Mouse (Mus musculus) liver, adult 2 months (tissue): ENCODE measurements around the gene Hsd17b14. TPM values are rescaled to one million over a fixed set of nuclear protein-coding genes. Genes with fewer than 3 reads are reported as not detected.
A peak's percentile ranks its signal among the peaks of the same experiment; 100 is the strongest.

Experiments
- DNase-seq: peaks from one replicate; pipeline ENCODE4 v3.0.0-alpha.2; 2011; ENCODE audit warnings: low read depth, low spot score; ENCODE audit errors: extremely low read depth
- H3K27ac ChIP-seq: fragments of 200-500 bp; replicated peaks from 2 replicates; pipeline ENCODE4 v1.5.1; 2012; ENCODE audit warnings: low read depth, mild to moderate bottlenecking, control low read depth, inconsistent platforms, low read length; ENCODE audit not compliant: insufficient read depth
- H3K27me3 ChIP-seq: fragments of 200-500 bp; 2 replicates; pipeline ENCODE4 v1.6.1; 2012; ENCODE audit warnings: mild to moderate bottlenecking, moderate library complexity, low read length, inconsistent platforms; ENCODE audit not compliant: control insufficient read depth, insufficient read depth
- H3K36me3 ChIP-seq: fragments of 200-500 bp; 2 replicates; pipeline ENCODE4 v1.6.1; 2012; ENCODE audit warnings: low read length, inconsistent platforms; ENCODE audit not compliant: control insufficient read depth, insufficient read depth
- H3K4me1 ChIP-seq: fragments of 200-500 bp; 2 replicates; pipeline ENCODE4 v1.6.1; 2011; ENCODE audit warnings: low read length; ENCODE audit not compliant: control insufficient read depth, insufficient read depth
- H3K4me3 ChIP-seq: fragments of 200-500 bp; 2 replicates; pipeline ENCODE4 v1.5.1; 2011; ENCODE audit warnings: low read depth, mild to moderate bottlenecking, control low read depth, low read length, moderate library complexity; ENCODE audit not compliant: insufficient read depth
- H3K79me2 ChIP-seq: fragments of 200-500 bp; 2 replicates; pipeline ENCODE4 v1.6.1; 2012; ENCODE audit warnings: inconsistent platforms, mild to moderate bottlenecking, low read length, moderate library complexity; ENCODE audit not compliant: control insufficient read depth, insufficient read depth
- H3K9ac ChIP-seq: fragments of 200-500 bp; 2 replicates; pipeline ENCODE4 v1.6.1; 2012; ENCODE audit warnings: low read depth, mild to moderate bottlenecking, control low read depth, inconsistent platforms, low read length
- CTCF ChIP-seq: fragments of 200-500 bp; IDR thresholded peaks from 2 replicates; pipeline ENCODE4 v1.5.1; 2011; ENCODE audit warnings: low read depth, low read length, control low read depth
- POLR2A ChIP-seq: fragments of 200-500 bp; IDR thresholded peaks from 2 replicates; pipeline ENCODE4 v1.6.1; 2011; ENCODE audit warnings: low read length, control low read depth; ENCODE audit not compliant: insufficient read depth; ENCODE audit errors: extremely low read depth
- WGBS: fragments of 180-500 bp; shearing (Covaris S2); methylation state at CpG from one replicate; pipeline ENCODE4 v1.1.7; 2018; 5-methylcytosine and 5-hydroxymethylcytosine counted together
- polyA plus RNA-seq: library from polyadenylated mRNA; depleted of rRNA; stranded (reverse); fragments of >200 nt; gene quantifications from 2 replicates; pipeline ENCODE4 v1.2.3, GENCODE M21; 2012
- total RNA-seq: library from RNA; depleted of rRNA; stranded (reverse); fragments of >200 nt; gene quantifications from 2 replicates; pipeline ENCODE4 v1.2.3, GENCODE M21; 2014

Gene Hsd17b14
- total and polyA plus RNA-seq, 2 experiments: not detected

DNA sequence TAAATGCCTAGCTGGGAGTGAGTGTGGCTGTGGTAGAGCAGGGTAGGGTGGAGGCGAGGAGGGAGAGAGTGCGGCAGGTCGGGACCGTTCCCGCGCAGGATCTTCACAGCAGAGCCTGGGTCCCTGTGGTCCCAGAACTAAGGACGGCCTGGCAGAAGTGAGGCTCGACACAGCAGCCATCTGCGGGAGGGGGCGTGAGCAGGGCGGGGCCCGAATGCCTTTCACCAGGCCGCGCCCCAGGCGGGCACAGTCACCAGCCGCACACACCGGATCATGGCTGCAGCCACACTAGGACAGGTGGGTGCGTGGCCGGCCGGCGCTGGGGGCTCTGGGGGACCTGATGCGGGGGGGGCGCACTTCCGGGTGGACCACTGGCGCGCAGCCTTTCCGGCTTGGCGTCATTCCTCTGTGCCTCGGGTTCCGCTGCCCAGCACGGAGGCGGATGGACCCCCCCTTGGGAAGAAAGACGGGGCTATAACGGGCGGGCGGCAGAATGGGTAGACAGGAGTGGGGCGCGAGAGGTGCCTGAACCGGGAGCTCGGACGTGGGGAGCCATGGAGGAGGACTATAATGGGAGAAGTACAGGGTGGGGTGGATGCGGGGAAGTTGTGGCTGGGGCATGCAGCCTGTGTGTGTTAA, 15.5 kb downstream of the Hsd17b14 start, which contains the start of gene Bcat2:
TSS of gene Bcat2 (plus strand) at position 51 of the 639 bp plus-strand sequence.
- DNase-seq: no peak
- Histone ChIP-seq H3K27ac (peak within 1 kb of the TSS; percentile 87), H3K9ac (peak within 1 kb of the TSS; percentile 63), H3K27me3 (no peaks in the 10 kb centered on the region), H3K4me1 (peaks cover 7% of the 10 kb centered on the region), H3K36me3 (peaks cover 13% of the 10 kb centered on the region), H3K4me3 (peak within 1 kb of the TSS; percentile 64), H3K79me2 (peaks cover 12% of the 10 kb centered on the region; the same call in 1 of the 2 replicates)
- WGBS: 60% methylated on average over 42 of the region's 42 CpGs
- no peak for TF ChIP-seq POLR2A
- no peak for TF ChIP-seq CTCF

DNA sequence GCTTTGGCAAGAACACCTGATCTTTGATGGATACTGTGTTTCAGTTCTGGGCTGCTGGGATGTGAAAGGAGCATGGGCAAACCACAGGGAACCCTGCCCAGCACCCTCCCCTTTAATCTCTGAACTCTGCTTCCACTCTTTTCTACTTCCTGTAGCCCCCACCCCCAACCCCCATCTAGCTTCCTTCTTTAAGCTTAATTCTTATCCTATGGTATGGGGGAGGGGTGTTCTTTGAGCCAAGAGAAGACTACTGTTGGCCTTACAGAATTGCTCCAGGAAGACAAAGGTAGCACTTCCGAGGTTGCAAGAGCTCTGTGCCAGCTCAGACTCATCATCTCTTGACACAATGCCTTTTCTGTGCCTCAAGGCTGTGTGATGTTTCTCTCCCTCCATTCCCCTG, 17.3 kb downstream of the Hsd17b14 start:
- Histone ChIP-seq H3K36me3 (peaks cover 13% of the 10 kb centered on the region), H3K4me3 (no peak overlapping the region), H3K4me1 (peaks cover 11% of the 10 kb centered on the region), H3K9ac (no peak overlapping the region), H3K27me3 (no peaks in the 10 kb centered on the region), H3K79me2 (peaks cover 12% of the 10 kb centered on the region; the same call in 1 of the 2 replicates), H3K27ac (peak overlapping the region; percentile 29; the same call in 1 of the 2 replicates)
- no peak for TF ChIP-seq CTCF
- DNase-seq: peak; percentile 38
- 4% methylated on average over 1 of the region's 1 CpGs for WGBS

DNA sequence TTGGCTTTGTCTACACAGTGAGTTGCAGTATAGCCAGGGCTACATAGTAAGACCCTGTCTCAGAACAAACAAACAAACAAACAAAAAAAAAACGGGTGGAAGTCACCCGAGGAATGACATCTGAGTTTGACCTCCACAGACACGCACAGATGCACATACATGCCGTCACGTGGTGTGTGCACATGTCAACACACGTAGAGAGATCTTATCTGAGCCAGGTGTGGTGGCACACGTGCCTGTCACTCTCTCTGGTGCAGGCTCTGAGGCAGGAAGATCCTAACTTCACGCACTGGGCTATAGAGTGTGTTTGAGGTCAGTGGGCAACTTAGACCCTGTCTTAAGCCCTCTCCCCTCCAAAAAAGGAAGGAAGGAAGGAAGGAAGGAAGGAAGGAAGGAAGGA, 19.3 kb downstream of the Hsd17b14 start:
- Histone ChIP-seq H3K79me2 (peaks cover 12% of the 10 kb centered on the region; the same call in 1 of the 2 replicates), H3K36me3 (peaks cover 13% of the 10 kb centered on the region), H3K4me1 (peaks cover 7% of the 10 kb centered on the region; the same call in 1 of the 2 replicates), H3K27ac (peak overlapping the region; percentile 96), H3K4me3 (peak overlapping the region; percentile 80), H3K9ac (peak overlapping the region; percentile 88), H3K27me3 (no peaks in the 10 kb centered on the region)
- peak; percentile 82 for DNase-seq
- TF ChIP-seq POLR2A (no peak), CTCF (no peak)
- WGBS: 19% methylated on average over 8 of the region's 8 CpGs

DNA sequence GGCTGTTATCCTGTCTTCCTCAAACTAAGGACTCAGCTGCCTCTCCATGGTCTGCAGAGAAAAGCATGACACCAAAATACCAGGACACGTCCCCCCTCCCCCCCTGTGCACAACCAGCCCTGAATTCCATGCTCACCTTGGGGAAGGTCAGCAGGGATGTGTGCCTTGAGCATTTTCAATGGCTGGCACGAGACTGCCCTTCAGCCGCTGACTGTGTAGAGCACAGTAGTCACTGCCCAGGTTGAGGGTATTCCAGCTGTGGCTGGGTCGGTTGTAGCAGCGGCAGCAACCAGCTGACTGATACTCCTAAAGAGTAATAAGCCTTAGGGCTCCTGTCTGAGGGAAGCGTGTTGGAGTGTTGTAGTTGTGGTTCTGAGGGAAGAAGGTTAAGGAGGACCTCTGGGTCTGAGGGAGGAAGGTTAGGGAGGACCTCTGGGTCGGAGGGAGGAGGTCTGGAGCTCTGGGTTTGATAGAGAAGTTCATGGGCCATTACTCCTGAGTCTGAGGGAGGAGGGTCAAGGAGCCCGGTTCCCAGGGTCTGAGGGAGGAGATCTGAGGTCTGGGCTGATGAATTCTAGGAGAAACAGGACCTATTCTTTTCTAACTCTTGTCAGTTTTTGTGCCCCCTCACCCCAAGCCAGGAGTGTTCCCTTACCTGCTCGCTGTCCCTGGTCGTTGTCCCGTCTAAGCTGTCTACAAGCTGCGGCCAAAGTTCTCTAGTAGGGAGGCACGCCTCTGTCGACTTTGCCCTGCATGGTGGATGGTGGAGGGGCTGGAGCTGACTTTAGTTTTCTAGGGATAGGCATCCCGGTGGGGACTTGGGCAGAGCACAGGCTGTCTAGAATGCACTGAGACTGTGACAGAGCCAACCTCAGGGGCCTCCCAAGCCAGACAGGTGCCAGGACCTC, 20.0 kb downstream of the Hsd17b14 start:
- peak; percentile 88 for DNase-seq
- peak overlapping the region; percentile 88 for H3K9ac ChIP-seq
- H3K36me3 ChIP-seq: peaks cover 11% of the 10 kb centered on the region

DNA sequence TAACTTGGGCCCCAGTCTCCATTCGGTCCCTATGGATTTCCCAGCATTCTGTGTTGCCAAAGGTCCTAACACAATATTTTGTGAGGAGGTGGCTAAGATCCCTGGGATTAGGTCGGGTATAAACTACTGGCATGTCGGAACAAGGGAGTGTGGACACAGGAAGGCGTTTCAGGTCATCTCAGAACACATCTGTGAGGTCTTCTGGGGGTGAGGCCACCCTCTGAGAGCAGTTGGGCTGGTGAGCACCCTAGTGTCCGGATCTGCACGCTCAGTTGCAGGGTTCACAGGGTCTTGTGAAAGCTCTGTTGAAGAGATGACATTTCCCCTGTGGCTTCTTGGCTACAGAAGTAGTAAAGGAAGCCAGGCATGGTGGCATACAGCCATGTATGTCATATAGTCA, 31.2 kb downstream of the Hsd17b14 start:
- Histone ChIP-seq H3K9ac (no peak overlapping the region), H3K79me2 (no peaks in the 10 kb centered on the region), H3K4me3 (no peak overlapping the region), H3K27me3 (no peaks in the 10 kb centered on the region), H3K27ac (no peak overlapping the region), H3K36me3 (peaks cover 8% of the 10 kb centered on the region; the same call in 1 of the 2 replicates), H3K4me1 (no peaks in the 10 kb centered on the region)
- TF ChIP-seq CTCF (no peak), POLR2A (no peak)
- DNase-seq: no peak
- WGBS: 96% methylated on average over 6 of the region's 6 CpGs

More for the DNA sequence above, 20.0 kb downstream of the Hsd17b14 start:
- H3K4me1 ChIP-seq: peaks cover 7% of the 10 kb centered on the region; the same call in 1 of the 2 replicates
- TF ChIP-seq POLR2A (peak; percentile 97), CTCF (no peak)
- H3K79me2 ChIP-seq: peaks cover 12% of the 10 kb centered on the region; the same call in 1 of the 2 replicates
- WGBS: 24% methylated on average over 15 of the region's 15 CpGs
- peak overlapping the region; percentile 96 for H3K27ac ChIP-seq
- no peaks in the 10 kb centered on the region for H3K27me3 ChIP-seq
- peak overlapping the region; percentile 80 for H3K4me3 ChIP-seq
